Mouse (Mus musculus) granulocyte monocyte progenitor cell, adult 5-6 weeks (primary cell): ENCODE results near the gene 1700019D03Rik. TPM values are rescaled to one million over a fixed set of nuclear protein-coding genes. Genes with fewer than 3 reads are reported as not detected.
A peak's percentile ranks its signal among the peaks of the same experiment; 100 is the strongest.

Experiments used
- ATAC-seq: replicated peaks from 2 replicates; pipeline ENCODE4 v1.8.0; 2016; ENCODE audit warnings: mild to moderate bottlenecking, moderate TSS enrichment, inconsistent platforms; ENCODE audit not compliant: poor library complexity, severe bottlenecking
- total RNA-seq, 2 experiments: library from RNA; stranded (forward) in 1 of 2; stranded (reverse) in 1 of 2; fragments of 200-712, 200-1000 nt in 1 of 2; fragments of >200 nt in 1 of 2; fragmentation: Nextera tagmentation in 1 of 2; gene quantifications; 2 replicates each; pipeline ENCODE4 v1.2.3; 2014 to 2017

Gene 1700019D03Rik
- total RNA-seq (2014; fragmentation: Nextera tagmentation) (2.4 TPM in 1 of 2 replicates, not detected in the other), total RNA-seq (2017) (not detected in 2 replicates)

DNA sequence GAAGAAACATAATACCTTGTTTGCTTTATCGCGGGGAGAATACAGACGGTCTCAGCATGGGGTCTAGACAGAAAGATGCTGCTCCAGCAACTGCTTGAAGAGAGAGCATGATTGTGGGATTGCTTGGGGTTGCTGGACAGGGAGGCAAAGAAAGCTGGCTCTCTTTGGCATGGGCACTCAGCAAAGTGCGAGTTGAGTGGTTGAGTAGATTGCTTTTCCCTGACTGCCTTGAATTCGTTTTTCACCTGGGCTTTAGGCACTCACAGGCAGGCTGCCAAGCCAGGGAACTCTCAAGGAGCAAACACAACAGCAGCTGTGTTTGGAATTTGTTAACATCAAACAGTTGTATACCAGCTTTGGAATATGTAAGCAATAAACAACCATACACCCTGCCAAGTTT, at the start of gene 1700019D03Rik:
Gene 1700019D03Rik (minus strand): TSS at position 101 of the 400 bp plus-strand sequence.
- no peak for ATAC-seq

DNA sequence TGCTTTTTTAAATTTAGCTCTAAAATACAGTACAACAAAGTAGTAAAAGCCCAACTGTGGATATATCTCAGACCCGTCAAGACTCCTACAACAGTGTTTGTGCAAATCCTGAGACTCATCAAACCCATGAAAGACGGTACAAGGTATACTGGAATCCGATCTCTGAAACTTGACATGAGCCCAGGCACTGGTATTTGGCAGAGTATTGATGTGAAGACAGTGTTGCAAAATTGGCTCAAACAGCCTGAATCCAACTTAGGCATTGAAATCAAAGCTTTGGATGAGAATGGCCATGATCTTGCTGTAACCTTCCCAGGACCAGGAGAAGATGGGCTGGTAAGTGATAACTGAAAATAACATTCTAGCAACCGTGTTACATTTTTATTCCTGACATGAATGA, 43.9 kb upstream of the 1700019D03Rik start:
- ATAC-seq = no peak

DNA sequence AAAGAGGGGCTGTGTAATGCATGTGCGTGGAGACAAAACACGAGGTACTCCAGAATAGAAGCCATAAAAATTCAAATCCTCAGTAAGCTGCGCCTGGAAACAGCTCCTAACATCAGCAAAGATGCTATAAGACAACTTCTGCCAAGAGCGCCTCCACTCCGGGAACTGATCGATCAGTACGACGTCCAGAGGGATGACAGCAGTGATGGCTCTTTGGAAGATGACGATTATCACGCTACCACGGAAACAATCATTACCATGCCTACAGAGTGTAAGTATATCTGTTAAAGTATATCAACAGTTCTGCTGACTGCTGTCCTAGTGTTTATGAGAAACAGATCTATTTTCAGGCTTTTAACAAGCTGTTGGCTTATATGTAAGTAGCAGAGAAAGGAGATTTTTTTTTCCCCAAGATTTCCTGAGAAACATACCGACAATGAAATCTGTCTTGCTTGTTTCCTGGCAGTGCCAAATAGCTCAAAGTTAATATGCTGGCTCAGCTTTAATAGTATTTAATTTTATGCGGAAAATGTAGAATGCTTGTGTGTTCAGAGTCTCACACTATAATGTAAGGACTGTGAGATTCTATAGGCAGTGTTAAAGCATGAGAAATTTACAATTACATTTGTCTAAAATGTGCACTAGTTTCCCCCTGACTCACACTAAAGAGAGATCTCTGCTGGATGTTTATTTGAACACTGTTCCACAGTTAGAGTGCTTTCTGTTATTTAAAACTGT, 42.1 kb upstream of the 1700019D03Rik start:
- no peak for ATAC-seq

DNA sequence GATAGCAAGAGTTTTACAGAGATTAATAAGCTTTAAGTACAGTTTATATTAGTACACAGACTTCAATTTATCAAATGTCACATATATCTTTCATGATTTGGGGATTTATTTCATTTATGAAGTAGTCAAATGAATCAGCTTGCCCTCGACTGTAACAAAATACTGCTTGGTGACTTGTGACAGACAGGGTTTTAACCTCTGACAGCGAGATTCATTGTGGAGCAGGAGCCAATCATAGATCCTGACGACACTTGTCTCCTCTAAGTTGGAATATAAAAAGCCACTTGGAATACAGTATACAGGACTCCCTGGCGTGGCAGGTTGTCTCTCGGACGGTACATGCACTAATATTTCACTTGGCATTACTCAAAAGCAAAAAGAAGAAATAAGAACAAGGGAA, 41.4 kb upstream of the 1700019D03Rik start, which contains the start of gene Mstn:
Gene Mstn (plus strand): TSS at position 301 of the 400 bp plus-strand sequence.
- no peak for ATAC-seq

DNA sequence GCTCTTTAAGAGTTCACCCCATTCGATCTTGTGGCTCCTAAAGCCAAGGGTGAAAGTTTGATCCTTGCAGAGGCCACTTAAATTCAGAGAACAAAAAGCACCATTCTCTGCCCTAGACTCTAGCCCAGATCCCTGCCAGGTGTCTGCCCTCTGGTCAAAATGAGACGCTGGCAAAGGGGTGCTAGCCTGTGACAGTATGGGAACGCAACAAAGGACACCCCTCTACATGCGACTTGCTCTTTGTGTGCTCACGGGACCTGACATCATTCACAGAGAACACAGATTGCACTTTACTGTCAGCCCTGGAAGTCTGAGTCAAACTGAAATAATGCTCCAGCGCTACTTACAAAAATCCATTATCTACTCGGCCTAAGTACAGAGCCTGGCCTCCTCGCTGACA, 40.5 kb upstream of the 1700019D03Rik start:
- ATAC-seq = no peak

DNA sequence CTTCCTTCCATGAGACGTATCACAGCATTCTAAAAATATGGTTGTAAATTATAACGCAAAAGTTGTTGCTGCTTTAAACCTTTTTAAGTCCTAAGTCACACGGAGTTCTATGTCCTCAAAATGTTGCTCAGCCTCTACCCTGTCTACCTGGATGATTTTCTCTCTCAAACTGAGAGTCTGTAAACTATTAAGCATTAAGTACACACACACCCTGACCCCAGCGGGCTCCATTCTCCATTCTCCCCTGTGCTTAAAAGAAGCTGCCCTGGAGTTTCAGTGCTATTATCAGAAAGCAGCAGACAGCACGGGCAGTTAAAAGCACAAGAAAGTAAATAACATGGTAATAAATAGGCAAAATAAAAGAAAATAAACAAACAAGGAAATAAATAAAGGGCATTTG, 39.1 kb upstream of the 1700019D03Rik start:
- no peak for ATAC-seq

DNA sequence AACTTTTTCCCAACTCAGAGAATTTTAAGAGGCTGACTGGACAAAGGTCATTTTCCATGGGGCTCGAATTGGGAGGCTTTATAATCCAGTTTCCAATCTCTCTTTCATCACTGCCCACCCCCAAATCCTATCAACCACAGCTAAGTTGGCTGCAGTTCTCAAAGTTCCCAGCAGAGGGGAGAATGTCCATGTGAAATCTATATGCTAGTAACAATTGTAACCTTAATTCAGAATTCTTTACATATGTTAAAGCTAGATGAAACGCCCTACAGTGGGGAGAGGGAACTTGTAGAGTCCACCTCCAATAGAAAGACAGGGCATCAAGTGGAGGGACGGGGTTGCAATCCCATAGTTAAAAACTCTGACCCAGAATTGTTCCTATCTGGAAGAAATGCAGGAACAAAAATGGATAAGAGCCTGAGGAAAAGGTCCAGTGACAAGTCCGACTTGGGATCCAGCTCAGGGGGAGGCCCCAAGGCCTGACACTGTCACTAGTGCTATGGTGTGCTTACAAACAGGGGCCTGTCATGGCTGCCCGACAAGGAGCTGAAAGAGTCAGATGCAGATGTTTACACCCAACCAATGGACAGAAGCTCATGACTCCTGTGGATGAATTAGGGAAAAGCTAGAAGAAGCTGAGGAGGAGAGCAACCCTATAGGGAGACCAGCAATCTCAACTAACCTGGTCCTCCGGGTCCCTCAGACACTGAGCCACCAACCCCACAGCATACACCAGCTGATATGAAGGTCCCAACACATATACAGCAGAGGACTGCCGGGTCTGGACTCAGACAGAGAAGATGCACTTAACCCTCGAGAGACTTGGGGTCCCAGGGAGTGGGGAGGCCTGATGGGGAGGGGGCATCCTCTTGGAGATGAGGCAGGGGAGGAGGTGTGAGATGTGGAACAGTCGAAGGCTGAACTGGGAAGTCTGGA, 33.4 kb upstream of the 1700019D03Rik start:
- ATAC-seq = 0 out of 2 replicates have a peak, but pooled peaks have one; percentile 55

DNA sequence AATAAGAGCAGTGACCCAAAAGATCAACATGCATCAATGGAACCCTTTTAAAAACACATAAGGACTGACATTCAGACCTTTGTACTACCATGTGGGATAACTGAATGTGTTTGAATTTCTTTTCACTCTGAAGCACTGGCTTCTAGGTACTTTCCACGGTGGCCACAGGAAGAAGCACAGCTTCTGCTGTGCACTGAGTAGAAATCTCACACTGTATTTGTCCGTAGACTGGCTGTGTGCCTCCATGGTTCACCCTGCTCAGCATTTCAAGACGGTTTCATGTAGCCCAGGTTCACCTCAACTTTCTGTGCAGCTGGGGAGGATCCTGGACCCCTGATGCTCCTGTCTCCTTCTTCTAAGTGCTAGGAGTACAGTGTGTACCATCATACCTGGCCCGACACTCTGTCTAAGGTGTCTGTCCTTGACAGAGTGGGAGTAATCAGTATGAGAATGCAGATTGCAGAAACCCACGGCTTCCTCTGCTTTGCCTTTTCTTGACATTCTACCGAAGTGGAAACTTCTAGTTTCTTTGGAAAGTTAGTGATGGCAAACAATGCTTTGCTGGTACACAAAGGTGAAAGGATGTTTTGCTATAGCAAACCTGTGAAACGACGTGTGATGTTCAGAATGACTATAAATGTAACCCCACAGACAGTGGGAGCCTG, 29.9 kb upstream of the 1700019D03Rik start:
- ATAC-seq = no peak

DNA sequence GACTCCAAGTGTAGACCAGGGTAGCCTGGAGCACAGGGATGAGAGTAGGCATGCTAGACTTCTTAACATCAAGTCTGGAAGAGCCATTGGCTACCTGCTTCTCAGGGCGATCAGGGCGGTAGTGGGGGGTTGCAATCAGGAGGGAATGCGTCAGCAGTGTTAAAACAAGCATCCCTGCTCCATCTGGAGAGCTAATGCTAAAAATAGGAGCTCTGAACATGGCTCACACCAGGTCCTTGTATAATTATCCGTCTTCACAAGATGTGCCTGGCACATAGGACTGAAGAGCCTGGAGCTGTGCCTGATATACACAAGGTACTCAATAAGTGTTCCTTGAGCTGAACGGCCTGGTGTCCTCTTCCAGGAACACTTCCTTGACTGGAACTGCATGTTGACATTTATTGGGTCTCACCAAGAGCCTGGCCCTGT, 17.5 kb upstream of the 1700019D03Rik start:
- no peak for ATAC-seq

DNA sequence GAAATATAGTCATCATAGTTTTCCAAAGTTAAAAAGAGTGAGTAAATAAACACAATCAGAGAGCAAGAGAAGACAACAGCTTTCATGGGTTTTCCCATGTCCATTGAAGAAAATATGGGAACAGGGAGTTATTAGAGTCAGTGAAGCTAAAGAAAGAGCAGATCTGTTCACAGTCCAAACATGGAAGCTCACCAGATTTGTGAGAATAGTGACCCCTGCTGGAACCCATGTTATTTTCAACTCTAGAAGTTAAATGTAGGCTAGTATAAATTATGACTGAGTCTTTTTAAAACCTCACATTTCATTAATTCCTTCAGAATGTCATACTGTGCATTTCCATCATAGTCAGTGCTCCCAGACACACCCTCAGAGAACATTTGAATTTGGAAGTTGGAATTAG, 12.6 kb upstream of the 1700019D03Rik start:
- ATAC-seq = no peak

DNA sequence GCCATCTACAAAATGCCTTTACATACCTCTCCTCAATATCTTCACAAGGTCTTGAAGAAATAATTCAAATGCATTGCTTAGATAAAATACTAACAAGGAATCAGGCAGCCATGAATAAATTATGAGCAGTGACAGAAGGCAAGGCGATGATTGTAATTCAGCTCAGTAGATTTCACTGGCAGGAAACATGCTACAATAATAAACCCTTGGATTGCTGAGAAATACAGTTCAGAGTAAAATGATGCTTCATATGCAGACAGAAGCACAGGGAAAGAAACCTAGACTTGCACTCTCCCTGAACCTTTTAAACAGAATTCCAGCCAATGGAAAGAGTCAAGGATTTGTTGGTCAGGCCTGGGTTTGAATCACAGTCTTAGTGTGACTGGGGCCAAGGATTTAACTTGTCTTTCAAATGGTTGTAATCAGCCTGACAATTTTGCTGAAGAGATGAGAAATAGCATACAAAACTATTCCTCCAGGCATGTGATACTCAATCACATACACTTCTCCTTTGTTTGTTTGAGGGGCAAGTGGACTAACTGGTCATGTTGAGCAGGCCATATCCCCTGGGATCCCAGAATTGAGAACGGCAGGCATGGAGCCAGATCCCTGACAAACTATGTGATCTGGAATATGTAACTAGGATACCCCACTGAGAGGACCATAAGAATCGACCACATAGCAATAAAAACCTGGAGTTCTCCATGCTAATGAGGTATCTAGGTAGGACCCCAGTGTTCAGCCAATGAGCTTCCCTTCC, 1.1 kb downstream of the 1700019D03Rik start:
- ATAC-seq = no peak

DNA sequence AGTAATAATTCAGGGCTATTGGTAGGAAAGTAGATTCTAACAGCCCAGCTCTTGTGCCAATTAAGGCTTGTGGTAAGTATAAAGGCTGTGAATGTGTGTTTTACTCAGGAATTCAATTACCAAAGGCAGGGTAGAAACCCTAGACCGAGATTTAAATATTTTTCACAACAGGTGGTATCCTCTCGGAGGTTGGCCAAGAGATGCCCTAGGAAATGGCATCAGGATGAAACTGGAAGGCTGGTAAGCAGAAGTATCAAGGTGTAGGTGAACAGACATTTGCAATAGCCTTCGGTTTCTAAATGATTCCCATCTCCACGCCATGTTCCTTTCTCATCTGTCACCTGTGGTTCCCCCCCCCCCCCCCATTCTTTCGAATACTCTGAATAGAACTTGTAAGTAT, 4.4 kb downstream of the 1700019D03Rik start:
- no peak for ATAC-seq

DNA sequence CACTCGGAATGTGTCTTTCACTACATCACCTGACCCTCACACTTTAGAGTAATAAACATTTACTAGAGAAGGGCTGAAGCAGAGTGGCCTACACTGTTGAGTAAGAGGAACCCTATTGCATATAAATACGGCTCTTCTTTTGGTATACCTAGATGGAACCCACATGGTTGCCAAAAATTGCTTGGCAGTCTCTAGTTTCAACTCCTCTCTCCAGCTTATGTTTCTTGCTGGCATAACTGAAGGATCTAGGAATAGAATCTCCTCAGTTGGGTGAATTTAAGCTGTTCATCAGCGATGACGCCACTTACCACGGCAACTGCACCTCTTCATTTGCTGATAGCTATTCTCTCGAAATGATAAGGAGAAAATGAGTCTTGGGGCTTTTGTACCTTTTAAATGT, 5.3 kb downstream of the 1700019D03Rik start:
- ATAC-seq = no peak

DNA sequence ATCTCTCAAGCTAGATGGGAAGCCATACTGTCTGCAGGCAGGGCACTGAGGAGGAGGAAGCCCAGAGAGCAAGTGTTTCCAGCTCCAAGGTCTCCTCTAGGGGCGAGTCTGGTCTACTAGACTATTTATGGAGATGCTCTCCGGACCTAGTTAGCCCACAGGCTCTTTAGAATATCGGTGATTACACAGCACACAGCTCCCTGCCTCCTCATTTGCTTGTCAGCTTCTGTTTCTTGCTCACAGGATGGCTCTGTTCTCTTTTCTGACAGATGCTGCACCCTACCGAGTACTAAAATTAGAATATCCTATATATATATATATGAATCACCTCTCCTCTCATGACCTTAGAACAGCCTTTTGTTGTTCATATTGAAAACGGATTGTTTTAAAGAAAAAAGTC, 33.3 kb downstream of the 1700019D03Rik start:
- ATAC-seq = no peak

DNA sequence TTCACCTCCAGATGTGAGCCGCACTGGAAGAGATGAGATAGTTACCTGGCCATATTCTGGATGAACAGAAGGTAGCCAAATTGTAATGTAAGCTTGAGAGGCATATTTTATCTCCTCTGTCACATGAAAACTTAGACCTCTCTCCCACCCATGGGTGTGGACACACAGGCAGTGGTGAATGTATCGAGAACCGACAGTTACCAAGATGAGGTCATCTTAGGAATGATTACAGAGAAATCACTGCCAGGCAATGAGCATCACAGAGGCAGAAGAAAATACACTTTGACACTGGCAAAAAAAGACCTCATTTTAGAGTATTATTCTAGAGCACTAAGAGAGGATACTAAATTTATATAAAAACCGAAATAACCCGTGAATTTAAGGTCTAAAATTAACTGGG, 46.8 kb downstream of the 1700019D03Rik start:
- ATAC-seq = no peak

DNA sequence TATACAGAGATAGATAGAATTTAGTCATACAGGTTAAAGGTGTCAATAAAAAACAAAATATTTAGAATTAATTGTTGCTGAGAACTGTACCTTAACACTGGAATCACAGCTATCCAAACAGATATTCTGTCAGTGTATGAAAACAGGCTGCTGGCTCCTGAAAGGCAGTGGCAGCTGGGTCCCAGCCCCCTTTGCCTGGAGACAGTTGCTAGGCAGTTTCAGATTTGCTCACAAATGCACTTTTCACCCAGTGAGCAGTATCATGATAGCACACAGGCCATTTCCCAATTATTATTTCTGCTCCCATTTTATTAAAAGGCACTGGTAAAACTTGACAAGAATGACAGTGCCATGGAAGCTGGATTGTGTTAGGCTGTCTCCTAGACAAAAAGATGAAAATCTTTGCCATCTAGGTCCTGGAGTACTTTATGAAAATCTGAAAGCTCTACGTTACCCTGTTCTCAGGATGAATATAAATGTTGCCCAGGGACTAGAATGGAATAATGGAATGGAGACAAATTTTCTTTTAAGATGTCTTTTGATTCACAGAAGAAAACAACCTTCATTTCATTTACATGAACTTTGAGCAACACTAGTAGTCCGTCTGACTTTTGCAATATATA, 48.0 kb downstream of the 1700019D03Rik start:
- ATAC-seq = no peak

DNA sequence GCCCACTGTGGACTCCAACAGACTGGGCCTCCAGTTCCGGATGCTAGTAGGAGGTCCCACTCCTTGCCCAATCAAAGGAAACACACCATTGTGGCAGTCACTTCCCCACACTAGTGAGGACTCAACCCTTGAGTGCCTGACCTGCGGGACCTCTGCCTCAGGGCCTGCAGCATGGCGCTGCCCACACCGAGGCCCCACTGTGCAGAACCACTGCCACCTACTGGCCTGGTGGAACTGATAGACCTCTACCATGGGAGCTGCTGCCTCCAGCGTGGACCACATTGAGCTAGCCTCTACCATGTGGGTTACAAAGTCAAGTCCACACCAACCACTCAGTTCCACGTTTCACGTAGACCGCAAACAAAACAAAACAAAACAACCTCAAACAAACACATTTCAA, 55.4 kb downstream of the 1700019D03Rik start:
- ATAC-seq = peak; percentile 76

DNA sequence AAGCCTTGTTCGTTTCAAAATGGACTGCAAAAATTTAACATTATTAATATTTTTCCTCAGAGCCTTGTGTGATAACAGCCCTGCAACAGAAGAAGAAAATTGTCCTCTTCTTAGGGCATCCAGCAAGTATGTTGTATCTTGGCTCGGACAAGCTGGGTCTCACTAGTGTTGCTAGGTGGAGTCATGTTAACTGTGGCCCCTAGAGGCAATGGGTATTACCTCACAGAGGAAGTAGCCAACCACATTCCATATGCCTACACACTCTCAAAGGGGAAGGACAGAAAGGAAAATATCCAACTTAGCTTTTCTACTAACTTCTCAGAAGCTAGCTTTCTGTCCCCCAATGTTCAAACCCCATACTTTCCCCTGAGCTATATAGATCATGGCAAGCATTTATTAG, 56.9 kb downstream of the 1700019D03Rik start:
- peak; percentile 93 for ATAC-seq

DNA sequence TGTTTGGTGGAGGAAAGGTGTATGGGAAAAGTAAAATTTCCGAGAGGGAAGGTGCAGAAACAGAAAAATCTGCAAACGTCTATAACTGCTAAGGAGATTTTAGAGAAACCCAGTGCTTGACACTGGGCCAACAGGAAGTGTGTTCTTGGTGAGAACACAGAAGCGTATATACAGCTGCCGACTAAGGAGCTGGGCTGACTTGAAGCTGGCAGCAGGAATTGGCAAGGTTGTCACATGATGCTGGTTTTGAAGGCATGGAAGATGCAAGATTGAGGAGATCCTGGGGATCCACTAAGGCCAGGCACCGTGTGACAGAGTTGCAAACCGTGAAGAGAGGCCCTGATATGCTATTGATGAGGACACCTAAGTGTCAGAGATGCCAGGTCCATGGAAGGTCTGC, 59.8 kb downstream of the 1700019D03Rik start:
- peak; percentile 34 for ATAC-seq
